Mouse (Mus musculus) G1E (cell line): ENCODE data around the gene Gsk3a.

Experiments used
- CTCF ChIP-seq: IDR thresholded peaks from 2 replicates; pipeline ENCODE4 v1.5.1; 2012; ENCODE audit warnings: low read depth, low read length, inconsistent platforms, mixed read lengths
- GATA1 ChIP-seq: IDR thresholded peaks from 2 replicates; pipeline ENCODE4 v1.6.1; 2012; ENCODE audit warnings: borderline replicate concordance, low read length, inconsistent platforms, mixed read lengths
- POLR2AphosphoS5 ChIP-seq: IDR thresholded peaks from 2 replicates; pipeline ENCODE4 v1.6.1; 2012; ENCODE audit warnings: low read depth, low read length, inconsistent platforms; ENCODE audit not compliant: insufficient replicate concordance
- TAL1 ChIP-seq: conservative IDR thresholded peaks from 2 replicates; pipeline ENCODE4 v1.6.1; 2012; ENCODE audit warnings: low read depth, low read length, inconsistent platforms, mixed read lengths

GRCm38 (mm10) chr7:25235526-25235925 lies 2.1 kb downstream of the Gsk3a start:
- TF ChIP-seq CTCF, result no peak
- no peak for TF ChIP-seq GATA1
- no peak for TF ChIP-seq TAL1
- no peak for TF ChIP-seq POLR2AphosphoS5
